Comparison of ENCODE assay signal across 8 mouse cellular contexts in the genomic region with DNA sequence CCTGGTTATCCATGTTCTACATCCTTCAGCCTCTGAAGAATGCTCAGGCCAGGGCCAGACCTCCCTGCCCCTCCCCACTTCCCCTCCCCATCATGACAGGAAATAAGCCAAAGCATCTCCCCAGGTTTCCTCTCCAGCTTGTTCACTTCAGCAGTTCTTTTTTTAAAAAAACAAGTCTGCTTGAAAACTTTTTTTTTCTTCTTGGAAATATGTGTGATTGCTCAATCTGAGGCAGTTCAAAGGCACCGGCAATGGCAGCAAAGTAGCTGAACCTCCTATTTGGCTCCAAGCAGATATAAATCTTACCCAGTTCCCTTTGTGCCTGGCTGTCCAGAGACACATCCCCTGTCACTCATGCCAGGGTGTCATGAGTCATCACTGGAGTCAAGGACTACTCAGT. TPM values are rescaled to one million over a fixed set of nuclear protein-coding genes. Genes with fewer than 3 reads are reported as not detected.
DNase-seq lines count a peak whose midpoint lies in the region; ATAC-seq and TF ChIP-seq lines count a peak whose summit lies in the region.

No protein-coding gene starts in this region.

- DNase-seq in embryonic facial prominence, embryonic 14.5 days (ENCODE audit: low spot score): peak; percentile 36
- DNase-seq in embryonic facial prominence, embryonic 10.5 days (ENCODE audit: low spot score): no peak
- DNase-seq in thymus, adult 2 months: peak; percentile 26
- DNase-seq in thymus, postnatal 4 days: no peak
- peak; percentile 50 to 62 for DNase-seq in kidney, postnatal 4 days
- DNase-seq in hindbrain, embryonic 11.5 days (ENCODE audit: low spot score): no peak
- DNase-seq in forebrain, embryonic 14.5 days (ENCODE audit: low spot score): no peak

- no peak for TF ChIP-seq CTCF in thymus, adult 2 months (IDR thresholded peaks at IDR 0.05; ENCODE audit: borderline replicate concordance, control insufficient read depth, extremely low read depth, insufficient read depth, low read length, poor library complexity)

- H3K4me1 ChIP-seq in embryonic facial prominence, embryonic 14.5 days (ENCODE audit: control insufficient read depth, insufficient read depth, low read length): no peaks in the 10 kb centered on the region
- no peaks in the 10 kb centered on the region for H3K4me1 ChIP-seq in embryonic facial prominence, embryonic 10.5 days
- H3K4me1 ChIP-seq in thymus, adult 2 months (replicated peaks; ENCODE audit: control insufficient read depth, insufficient read depth, low read length): peaks cover 40% of the 10 kb centered on the region
- no peaks in the 10 kb centered on the region for H3K4me1 ChIP-seq in hindbrain, embryonic 11.5 days (replicated peaks; ENCODE audit: control insufficient read depth, insufficient read depth, low read length)
- no peaks in the 10 kb centered on the region for H3K4me1 ChIP-seq in forebrain, embryonic 14.5 days (ENCODE audit: control insufficient read depth, insufficient read depth, low read length)

- H3K36me3 ChIP-seq in embryonic facial prominence, embryonic 14.5 days (ENCODE audit: control insufficient read depth, insufficient read depth, low read length): no peaks in the 10 kb centered on the region
- H3K36me3 ChIP-seq in embryonic facial prominence, embryonic 10.5 days (replicated peaks): no peaks in the 10 kb centered on the region
- H3K36me3 ChIP-seq in thymus, adult 2 months (ENCODE audit: control insufficient read depth, insufficient read depth, low read length): no peaks in the 10 kb centered on the region
- no peaks in the 10 kb centered on the region for H3K36me3 ChIP-seq in hindbrain, embryonic 11.5 days (ENCODE audit: control insufficient read depth, insufficient read depth, low read length)
- no peaks in the 10 kb centered on the region for H3K36me3 ChIP-seq in forebrain, embryonic 14.5 days (ENCODE audit: control insufficient read depth, insufficient read depth, low read length)

- no peaks in the 10 kb centered on the region for H3K9me3 ChIP-seq in embryonic facial prominence, embryonic 14.5 days (ENCODE audit: control insufficient read depth, low read length)
- H3K9me3 ChIP-seq in embryonic facial prominence, embryonic 10.5 days: no peaks in the 10 kb centered on the region
- H3K9me3 ChIP-seq in hindbrain, embryonic 11.5 days (ENCODE audit: control insufficient read depth, low read length): no peaks in the 10 kb centered on the region
- no peaks in the 10 kb centered on the region for H3K9me3 ChIP-seq in forebrain, embryonic 14.5 days (replicated peaks; ENCODE audit: control insufficient read depth, low read length)

- H3K27ac ChIP-seq in embryonic facial prominence, embryonic 14.5 days (replicated peaks; ENCODE audit: low read depth, low read length): no peak overlapping the region
- H3K27ac ChIP-seq in embryonic facial prominence, embryonic 10.5 days (replicated peaks): no peak overlapping the region
- peak overlapping the region; percentile 42 for H3K27ac ChIP-seq in thymus, adult 2 months (ENCODE audit: control insufficient read depth, insufficient read depth, low read length)
- H3K27ac ChIP-seq in hindbrain, embryonic 11.5 days (ENCODE audit: low read depth, low read length): no peak overlapping the region
- no peak overlapping the region for H3K27ac ChIP-seq in forebrain, embryonic 14.5 days (ENCODE audit: low read depth, low read length)

- no peak for ATAC-seq in embryonic facial prominence, embryonic 14.5 days (ENCODE audit: low read depth)
- ATAC-seq in hindbrain, embryonic 11.5 days (ENCODE audit: low FRiP score): no peak
- ATAC-seq in erythroblast, adult 5-6 weeks (replicated peaks; ENCODE audit: low FRiP score, poor library complexity, severe bottlenecking): no peak
- ATAC-seq in forebrain, embryonic 14.5 days: no peak

- H3K4me3 ChIP-seq in embryonic facial prominence, embryonic 14.5 days (ENCODE audit: low read depth, low read length): no peak overlapping the region
- H3K4me3 ChIP-seq in embryonic facial prominence, embryonic 10.5 days: no peak overlapping the region
- no peak overlapping the region for H3K4me3 ChIP-seq in thymus, adult 2 months (ENCODE audit: control insufficient read depth, insufficient read depth, low read length)
- no peak overlapping the region for H3K4me3 ChIP-seq in hindbrain, embryonic 11.5 days (ENCODE audit: low read depth, low read length)
- H3K4me3 ChIP-seq in forebrain, embryonic 14.5 days (ENCODE audit: low read depth, low read length): no peak overlapping the region

- H3K9ac ChIP-seq in embryonic facial prominence, embryonic 14.5 days (ENCODE audit: low read depth, low read length): no peak overlapping the region
- H3K9ac ChIP-seq in hindbrain, embryonic 11.5 days (ENCODE audit: low read depth, low read length): no peak overlapping the region
- H3K9ac ChIP-seq in forebrain, embryonic 14.5 days (ENCODE audit: low read length): no peak overlapping the region

- H3K4me2 ChIP-seq in embryonic facial prominence, embryonic 14.5 days (ENCODE audit: low read depth, low read length): no peak overlapping the region
- no peak overlapping the region for H3K4me2 ChIP-seq in hindbrain, embryonic 11.5 days (replicated peaks; ENCODE audit: low read depth, low read length)
- no peak overlapping the region for H3K4me2 ChIP-seq in forebrain, embryonic 14.5 days (ENCODE audit: low read length)

- no peaks in the 10 kb centered on the region for H3K27me3 ChIP-seq in embryonic facial prominence, embryonic 14.5 days (replicated peaks; ENCODE audit: control insufficient read depth, insufficient read depth, low read length)
- no peaks in the 10 kb centered on the region for H3K27me3 ChIP-seq in embryonic facial prominence, embryonic 10.5 days (replicated peaks; ENCODE audit: low read depth, poor library complexity, severe bottlenecking)
- no peaks in the 10 kb centered on the region for H3K27me3 ChIP-seq in thymus, adult 2 months (ENCODE audit: control insufficient read depth, insufficient read depth, low read length)
- H3K27me3 ChIP-seq in hindbrain, embryonic 11.5 days (ENCODE audit: control insufficient read depth, insufficient read depth, low read length): no peaks in the 10 kb centered on the region
- no peaks in the 10 kb centered on the region for H3K27me3 ChIP-seq in forebrain, embryonic 14.5 days (replicated peaks; ENCODE audit: control insufficient read depth, insufficient read depth, low read length)

- 76% methylated on average over 1 of the region's 1 CpGs for WGBS in embryonic facial prominence, embryonic 14.5 days
- WGBS in embryonic facial prominence, embryonic 10.5 days: 89% methylated on average over 1 of the region's 1 CpGs
- 7% methylated on average over 1 of the region's 1 CpGs for WGBS in thymus, adult 2 months
- 81% methylated on average over 1 of the region's 1 CpGs for WGBS in hindbrain, embryonic 11.5 days
- 96% methylated on average over 1 of the region's 1 CpGs for WGBS in forebrain, embryonic 14.5 days

- no peak for TF ChIP-seq POLR2A in thymus, adult 2 months (IDR thresholded peaks at IDR 0.05; ENCODE audit: control insufficient read depth, extremely low read depth, insufficient read depth, low read length, poor library complexity)

RNA-seq across cellular contexts. Expression of a gene that starts 29.1 kb away (rescaled TPM):
- 1.8 and 3.0 TPM in 2 replicates for polyA plus RNA-seq in embryonic facial prominence, embryonic 14.5 days (2014; fragmentation: Nextera tagmentation; extraction: Ambion mirVana)
- 0.87 and 1.5 TPM in 2 replicates for polyA plus RNA-seq in embryonic facial prominence, embryonic 10.5 days (2016; fragmentation: Nextera tagmentation; extraction: Ambion mirVana)
- polyA plus RNA-seq in thymus, adult 2 months (2012; rRNA removed): 3.2 and 4.2 TPM in 2 replicates
- 1.4 and 1.7 TPM in 2 replicates for polyA plus RNA-seq in hindbrain, embryonic 11.5 days (2014; fragmentation: Nextera tagmentation; extraction: Ambion mirVana)
- total RNA-seq in erythroblast, adult 5-6 weeks (2015; ENCODE audit: low replicate concordance): 1.0 and 1.7 TPM in 2 replicates
- 0.14 and 1.1 TPM in 2 replicates for total RNA-seq in erythroblast, adult 5-6 weeks (2017; ENCODE audit: low replicate concordance)
- polyA plus RNA-seq in forebrain, embryonic 14.5 days (2014; fragmentation: Nextera tagmentation; extraction: Ambion mirVana): 0.58 and 1.3 TPM in 2 replicates

Comparison
In these comparisons a context has a peak if more than half of its experiments do, and no peak if none do; other contexts are left out.
1. DNase-seq: peak in embryonic facial prominence, embryonic 14.5 days (single experiment), thymus, adult 2 months (single experiment) and kidney, postnatal 4 days (2 of 2); none in embryonic facial prominence, embryonic 10.5 days (single experiment), thymus, postnatal 4 days (single experiment), hindbrain, embryonic 11.5 days (single experiment) and forebrain, embryonic 14.5 days (single experiment).